Mouse (Mus musculus) lung, adult 18-20 months (tissue): ENCODE measurements around the gene Plk5.
"Not testable (repeated sequence)": the region's sequence is repeated elsewhere in the genome, so short reads cannot be mapped to it uniquely, and the experiment has no call there.

ENCODE experiments used
- DNase-seq, 2 experiments: peaks; one replicate each; pipeline ENCODE4 v3.0.0; 2022; ENCODE audit warnings: mixed read lengths in 2 of 2

Plk5 gene

GRCm38 (mm10) chr10:80331636-80332524 lies 24.4 kb upstream of the Plk5 start:
- peak in 1 of 2 experiments; percentile 49 for DNase-seq

GRCm38 (mm10) chr10:80332525-80332989 lies 23.7 kb upstream of the Plk5 start:
- no peak for DNase-seq

- DNase-seq = no peak
Measured at GRCm38 (mm10) chr10:80336263-80336662, 20.0 kb upstream of the Plk5 start.

- DNase-seq = peak; percentile 82
Measured at GRCm38 (mm10) chr10:80339941-80340750, 16.1 kb upstream of the Plk5 start.

- no peak for DNase-seq
Measured at GRCm38 (mm10) chr10:80341026-80341425, 15.2 kb upstream of the Plk5 start.

GRCm38 (mm10) chr10:80341491-80342304 lies 14.6 kb upstream of the Plk5 start:
- DNase-seq = no peak

GRCm38 (mm10) chr10:80342305-80342748 lies 13.9 kb upstream of the Plk5 start:
- DNase-seq = no peak

- peak; percentile 56 to 74 for DNase-seq
Measured at GRCm38 (mm10) chr10:80342749-80343424, 13.4 kb upstream of the Plk5 start.

- DNase-seq = no peak
Measured at GRCm38 (mm10) chr10:80343425-80343895, 12.8 kb upstream of the Plk5 start.

- peak; percentile 57 to 62 for DNase-seq
Measured at GRCm38 (mm10) chr10:80344131-80344661, 12.1 kb upstream of the Plk5 start.

GRCm38 (mm10) chr10:80345122-80345521 lies 11.1 kb upstream of the Plk5 start:
- peak; percentile 70 to 76 for DNase-seq

GRCm38 (mm10) chr10:80345929-80346328 lies 10.3 kb upstream of the Plk5 start:
- DNase-seq = not testable (repeated sequence)

- peak; percentile 65 to 66 for DNase-seq
Measured at GRCm38 (mm10) chr10:80347514-80347967, 8.7 kb upstream of the Plk5 start.

- peak; percentile 67 to 77 for DNase-seq
Measured at GRCm38 (mm10) chr10:80348244-80348781, 7.9 kb upstream of the Plk5 start, which contains the start of gene Adamtsl5. Gene Adamtsl5 (minus strand): TSS chr10:80348412.

GRCm38 (mm10) chr10:80348981-80349380 lies 7.3 kb upstream of the Plk5 start:
- DNase-seq = peak in 1 of 2 experiments; percentile 35

GRCm38 (mm10) chr10:80350292-80350691 lies 6.0 kb upstream of the Plk5 start:
- peak; percentile 81 to 83 for DNase-seq

- no peak for DNase-seq
Measured at GRCm38 (mm10) chr10:80351896-80352295, 4.4 kb upstream of the Plk5 start.

- no peak for DNase-seq
Measured at GRCm38 (mm10) chr10:80352727-80353126, 3.5 kb upstream of the Plk5 start.

- DNase-seq = no peak
Measured at GRCm38 (mm10) chr10:80355431-80355830, 828 bp upstream of the Plk5 start.

GRCm38 (mm10) chr10:80356737-80357136 lies 478 bp downstream of the Plk5 start:
- DNase-seq = no peak

GRCm38 (mm10) chr10:80357336-80357735 lies 1.1 kb downstream of the Plk5 start:
- DNase-seq = no peak
